Mouse (Mus musculus) heart, embryonic 14.5 days (tissue): ENCODE results near the gene Gm10912. TPM values are rescaled to one million over a fixed set of nuclear protein-coding genes. Genes with fewer than 3 reads are reported as not detected.
"Not testable (repeated sequence)": the region's sequence is repeated elsewhere in the genome, so short reads cannot be mapped to it uniquely, and the experiment has no call there.

Source experiments
- ATAC-seq: fragments of 200-750 bp; cut with Nextera tagmentation; 2 replicates; pipeline ENCODE4 v1.8.0; 2017; ENCODE audit warnings: low read depth, moderate TSS enrichment; ENCODE audit not compliant: insufficient number of reproducible peaks, insufficient read depth, low FRiP score
- H3K27ac ChIP-seq, 2 experiments: fragments of 200-500 bp in 1 of 2; fragments of 300-500 bp in 1 of 2; sonication (generic) in 1 of 2; replicated peaks in 1 of 2; 2 replicates each; pipeline ENCODE4 v1.5.1; 2012 to 2014; ENCODE audit warnings: low read depth in 2 of 2, low read length in 2 of 2, control low read depth in 1 of 2, mild to moderate bottlenecking in 1 of 2, mixed read lengths in 1 of 2; ENCODE audit not compliant: control insufficient read depth in 1 of 2, insufficient read depth in 1 of 2
- H3K27me3 ChIP-seq: fragments of 300-500 bp; sonication (generic); 2 replicates; pipeline ENCODE4 v1.6.1; 2014; ENCODE audit warnings: mild to moderate bottlenecking, low read length, control low read depth; ENCODE audit not compliant: control insufficient read depth, insufficient read depth
- H3K36me3 ChIP-seq: fragments of 300-500 bp; sonication (generic); 2 replicates; pipeline ENCODE4 v1.6.1; 2014; ENCODE audit warnings: mild to moderate bottlenecking, control low read depth, low read length, mixed read lengths; ENCODE audit not compliant: control insufficient read depth, insufficient read depth
- H3K4me1 ChIP-seq, 2 experiments: fragments of 200-500 bp in 1 of 2; fragments of 300-500 bp in 1 of 2; sonication (generic) in 1 of 2; 2 replicates each; pipeline ENCODE4 v1.6.1; 2012 to 2014; ENCODE audit warnings: low read length in 2 of 2, control low read depth in 1 of 2, mixed read lengths in 1 of 2; ENCODE audit not compliant: control insufficient read depth in 2 of 2, insufficient read depth in 2 of 2
- H3K4me2 ChIP-seq: fragments of 300-500 bp; sonication (generic); 2 replicates; pipeline ENCODE4 v1.6.1; 2014; ENCODE audit warnings: mild to moderate bottlenecking, low read length
- H3K4me3 ChIP-seq, 2 experiments: fragments of 200-500 bp in 1 of 2; fragments of 300-500 bp in 1 of 2; sonication (generic) in 1 of 2; 2 replicates each; pipeline ENCODE4 v1.5.1; 2012 to 2014; ENCODE audit warnings: low read length in 2 of 2, mild to moderate bottlenecking in 2 of 2, control low read depth in 1 of 2, low read depth in 1 of 2, moderate library complexity in 1 of 2; ENCODE audit not compliant: control insufficient read depth in 1 of 2, insufficient read depth in 1 of 2
- H3K9ac ChIP-seq: fragments of 300-500 bp; sonication (generic); 2 replicates; pipeline ENCODE4 v1.6.1; 2014; ENCODE audit warnings: mild to moderate bottlenecking, low read length
- H3K9me3 ChIP-seq: fragments of 300-500 bp; sonication (generic); 2 replicates; pipeline ENCODE4 v1.6.1; 2016; ENCODE audit warnings: low read length, control low read depth; ENCODE audit not compliant: control insufficient read depth
- WGBS: fragments of 180-500 bp; shearing (Covaris S2); extraction: QIAGEN DNeasy Blood & Tissue Kit; methylation state at CpG from one replicate; pipeline ENCODE4 v1.1.7; 2014; 5-methylcytosine and 5-hydroxymethylcytosine counted together
- polyA plus RNA-seq: library from polyadenylated mRNA; unstranded; fragments of >200 nt; fragmentation: Nextera tagmentation; extraction: Ambion mirVana; gene quantifications from 2 replicates; pipeline ENCODE4 v1.2.1, GENCODE M21; 2014

Gm10912 gene
- polyA plus RNA-seq, 1 experiment from 2014 or later = not detected

- H3K27me3 ChIP-seq = no peaks in the 10 kb centered on the region
- H3K9me3 ChIP-seq = no peaks in the 10 kb centered on the region
- no peak overlapping the region for H3K9ac ChIP-seq
- H3K4me3 ChIP-seq = no peak overlapping the region
- no peak overlapping the region for H3K4me2 ChIP-seq
- no peak overlapping the region for H3K27ac ChIP-seq
- 0 out of 2 replicates have a peak, but pooled peaks cover 7% of the 10 kb centered on the region for H3K36me3 ChIP-seq
- peaks cover 7 to 27% of the 10 kb centered on the region in 2 experiments for H3K4me1 ChIP-seq
- WGBS = 45% methylated on average over 1 of the region's 1 CpGs
- no peak for ATAC-seq
These were observed 34.3 kb downstream of the Gm10912 start for GRCm38 (mm10) chr2:104099946-104100345.

DNA sequence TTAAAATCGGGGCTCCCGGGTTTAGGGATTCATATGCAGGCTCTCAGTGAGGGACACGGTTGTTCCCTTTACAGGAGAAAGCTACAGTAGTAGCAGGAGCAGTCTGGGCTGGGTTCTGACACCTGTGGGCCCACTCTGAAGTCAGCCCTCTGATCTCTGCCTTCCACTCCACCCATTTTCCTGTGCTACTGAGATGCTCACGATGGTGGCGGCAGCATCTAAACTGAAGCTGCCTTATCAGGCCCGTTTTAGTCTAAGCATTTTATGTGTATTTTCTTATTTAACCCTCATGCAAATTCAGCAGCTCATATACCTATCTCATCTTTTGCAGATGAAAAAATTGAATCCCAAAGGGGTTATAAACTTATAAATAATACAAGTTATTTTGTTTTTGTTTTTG is 39.2 kb downstream of the Gm10912 start:
- Histone ChIP-seq H3K9ac (no peak overlapping the region), H3K9me3 (no peaks in the 10 kb centered on the region), H3K4me2 (no peak overlapping the region), H3K27ac (no peak overlapping the region), H3K4me3 (no peak overlapping the region), H3K27me3 (no peaks in the 10 kb centered on the region), H3K36me3 (0 out of 2 replicates have a peak, but pooled peaks cover 7% of the 10 kb centered on the region), H3K4me1 (peaks cover 10 to 21% of the 10 kb centered on the region in 2 experiments)
- ATAC-seq = no peak
- 83% methylated on average over 6 of the region's 6 CpGs for WGBS

DNA sequence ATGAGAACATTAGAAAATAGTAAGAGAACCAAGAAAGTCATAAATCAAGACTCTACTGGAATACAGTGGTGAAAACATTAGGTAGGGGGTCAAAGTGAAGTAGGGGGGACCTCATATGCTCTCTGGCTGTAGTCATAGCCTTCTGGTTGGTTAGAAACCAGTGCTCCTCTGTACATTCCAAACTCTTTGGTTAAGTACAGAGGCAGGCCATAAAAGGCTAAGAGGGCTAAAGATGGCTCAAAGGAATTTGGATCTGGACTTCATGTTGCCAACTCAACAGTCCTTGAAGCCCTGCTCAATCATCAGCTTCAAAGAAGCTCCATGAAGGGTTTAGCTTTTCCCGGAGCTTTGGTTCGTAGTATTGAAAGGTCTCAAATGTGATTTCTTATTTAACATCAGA is 43.4 kb downstream of the Gm10912 start:
- Histone ChIP-seq H3K36me3 (peaks cover 11% of the 10 kb centered on the region; the same call in 1 of the 2 replicates), H3K27ac (peak overlapping the region; percentile 33 to 54), H3K4me1 (peaks cover 4 to 10% of the 10 kb centered on the region in 2 experiments)
- H3K9ac ChIP-seq, ATAC-seq, H3K27me3 ChIP-seq, H3K4me3 ChIP-seq, H3K4me2 ChIP-seq, H3K9me3 ChIP-seq: not testable (repeated sequence)
- 19% methylated on average over 2 of the region's 2 CpGs for WGBS

- WGBS = 46% methylated on average over 2 of the region's 2 CpGs
- peak overlapping the region; percentile 33 to 54 for H3K27ac ChIP-seq
- ATAC-seq = no peak
- no peak overlapping the region for H3K4me3 ChIP-seq
- H3K27me3 ChIP-seq = no peaks in the 10 kb centered on the region
- no peaks in the 10 kb centered on the region for H3K9me3 ChIP-seq
- H3K36me3 ChIP-seq = peaks cover 9% of the 10 kb centered on the region; the same call in 1 of the 2 replicates
- peak overlapping the region; percentile 35; the same call in 1 of the 2 replicates for H3K9ac ChIP-seq
- no peak overlapping the region for H3K4me2 ChIP-seq
- H3K4me1 ChIP-seq = peaks cover 4 to 10% of the 10 kb centered on the region in 2 experiments
These were observed 43.9 kb downstream of the Gm10912 start for GRCm38 (mm10) chr2:104109528-104109927.

- H3K9ac ChIP-seq = no peak overlapping the region
- H3K4me3 ChIP-seq = no peak overlapping the region
- ATAC-seq = no peak
- peaks cover 4 to 10% of the 10 kb centered on the region in 2 experiments for H3K4me1 ChIP-seq
- H3K4me2 ChIP-seq = no peak overlapping the region
- no peaks in the 10 kb centered on the region for H3K9me3 ChIP-seq
- H3K36me3 ChIP-seq = peaks cover 6% of the 10 kb centered on the region; the same call in 1 of the 2 replicates
- H3K27ac ChIP-seq = peak overlapping the region; percentile 33 to 54; a peak in 3 of 4 replicates
- 81% methylated on average over 4 of the region's 4 CpGs for WGBS
- H3K27me3 ChIP-seq = no peaks in the 10 kb centered on the region
These were observed 44.4 kb downstream of the Gm10912 start for GRCm38 (mm10) chr2:104110031-104110430.

- not testable (repeated sequence) for H3K36me3 ChIP-seq, H3K4me2 ChIP-seq, H3K27ac ChIP-seq, ATAC-seq, H3K4me3 ChIP-seq, H3K9me3 ChIP-seq, H3K27me3 ChIP-seq, H3K9ac ChIP-seq
- peaks cover 4 to 10% of the 10 kb centered on the region in 2 experiments for H3K4me1 ChIP-seq
- WGBS = no CpG with 5 or more reads among the region's 1 CpGs
These were observed 45.7 kb downstream of the Gm10912 start for GRCm38 (mm10) chr2:104111170-104111797.

- H3K4me1 ChIP-seq = peaks cover 4 to 13% of the 10 kb centered on the region in 2 experiments
- H3K4me2 ChIP-seq, H3K4me3 ChIP-seq, H3K27me3 ChIP-seq, H3K36me3 ChIP-seq, H3K9ac ChIP-seq, H3K9me3 ChIP-seq, H3K27ac ChIP-seq, ATAC-seq: not testable (repeated sequence)
These were observed 47.9 kb downstream of the Gm10912 start for GRCm38 (mm10) chr2:104113563-104113962.

- no peaks in the 10 kb centered on the region for H3K9me3 ChIP-seq
- H3K27ac ChIP-seq = no peak overlapping the region
- H3K4me3 ChIP-seq = no peak overlapping the region
- H3K4me1 ChIP-seq = peaks cover 2 to 12% of the 10 kb centered on the region in 2 experiments
- ATAC-seq = no peak
- H3K4me2 ChIP-seq = no peak overlapping the region
- no peaks in the 10 kb centered on the region for H3K27me3 ChIP-seq
- H3K9ac ChIP-seq = no peak overlapping the region
- 81% methylated on average over 3 of the region's 3 CpGs for WGBS
- peaks cover 6% of the 10 kb centered on the region; the same call in 1 of the 2 replicates for H3K36me3 ChIP-seq
These were observed 49.3 kb downstream of the Gm10912 start for GRCm38 (mm10) chr2:104114898-104115297.
